Mouse (Mus musculus) embryonic fibroblast, embryonic 13.5 days (primary cell): ENCODE data around the gene Hyls1. TPM values are rescaled to one million over a fixed set of nuclear protein-coding genes. Genes with fewer than 3 reads are reported as not detected.

Source experiments
- H3K27ac ChIP-seq: 2 replicates; pipeline ENCODE4 v1.5.1; 2012; ENCODE audit warnings: low read length, control low read depth, inconsistent platforms; ENCODE audit not compliant: insufficient read depth
- H3K4me1 ChIP-seq: 2 replicates; pipeline ENCODE4 v1.6.1; 2011; ENCODE audit warnings: low read length; ENCODE audit not compliant: control insufficient read depth, insufficient read depth
- H3K4me3 ChIP-seq: 2 replicates; pipeline ENCODE4 v1.5.1; 2011; ENCODE audit warnings: mild to moderate bottlenecking, control low read depth, low read length; ENCODE audit not compliant: insufficient read depth
- CTCF ChIP-seq: IDR thresholded peaks from 2 replicates; pipeline ENCODE4 v1.5.1; 2011; ENCODE audit warnings: mild to moderate bottlenecking, control low read depth, low read length, moderate library complexity, borderline replicate concordance; ENCODE audit not compliant: insufficient read depth
- POLR2A ChIP-seq: IDR thresholded peaks from 2 replicates; pipeline ENCODE4 v1.6.1; 2011; ENCODE audit warnings: low read depth, mild to moderate bottlenecking, control low read depth, low read length, moderate library complexity
- polyA plus RNA-seq: library from polyadenylated mRNA; stranded (reverse); fragments of >200 nt; gene quantifications from 2 replicates; pipeline ENCODE4 v1.2.4, GENCODE M21; 2011; ENCODE audit warnings: low read depth; ENCODE audit not compliant: missing spikeins, insufficient read length

Hyls1 gene
- polyA plus RNA-seq, 1 experiment = 12.9 TPM

GRCm38 (mm10) chr9:35513900-35514299 is 56.3 kb downstream of the Hyls1 start:
- TF ChIP-seq CTCF (no peak), POLR2A (no peak)

More at GRCm38 (mm10) chr9:35513900-35514299, 56.3 kb downstream of the Hyls1 start:
- H3K27ac ChIP-seq = no peak overlapping the region
- no peaks in the 10 kb centered on the region for H3K4me1 ChIP-seq
- H3K4me3 ChIP-seq = no peak overlapping the region

Other genes starting within 250 kb of the Hyls1 start
- gene Cdon, start 149.3 kb downstream of the Hyls1 start, polyA plus RNA-seq = 28.4 and 79.8 TPM in 2 replicates
- gene Gm1113, start 52.1 kb downstream of the Hyls1 start, polyA plus RNA-seq = not detected in 2 replicates
- gene Ddx25, start 11.9 kb downstream of the Hyls1 start, polyA plus RNA-seq = 0.26 and 0.28 TPM in 2 replicates
- 9.6 and 12.7 TPM in 2 replicates for gene Pus3, start 11.8 kb downstream of the Hyls1 start, polyA plus RNA-seq
- 0.23 and 0.53 TPM in 2 replicates for gene Pate2, start 114 bp downstream of the Hyls1 start, polyA plus RNA-seq
- not detected in 2 replicates for gene Pate4, start 41.5 kb upstream of the Hyls1 start, polyA plus RNA-seq
- not detected in 2 replicates for gene Pate3, start 77.8 kb upstream of the Hyls1 start, polyA plus RNA-seq
- gene Pate1, start 117.0 kb upstream of the Hyls1 start, polyA plus RNA-seq = not detected in 2 replicates
- not detected in 2 replicates for gene Gm17677, start 170.7 kb upstream of the Hyls1 start, polyA plus RNA-seq
- gene Gm17727, start 207.7 kb upstream of the Hyls1 start, polyA plus RNA-seq = not detected in 2 replicates
- gene Gm27235, start 219.7 kb upstream of the Hyls1 start, polyA plus RNA-seq = not detected in 2 replicates
- not detected in 2 replicates for gene D730048I06Rik, start 219.7 kb upstream of the Hyls1 start, polyA plus RNA-seq